ENCODE assay signal across 13 mouse cellular contexts in the genomic region with DNA sequence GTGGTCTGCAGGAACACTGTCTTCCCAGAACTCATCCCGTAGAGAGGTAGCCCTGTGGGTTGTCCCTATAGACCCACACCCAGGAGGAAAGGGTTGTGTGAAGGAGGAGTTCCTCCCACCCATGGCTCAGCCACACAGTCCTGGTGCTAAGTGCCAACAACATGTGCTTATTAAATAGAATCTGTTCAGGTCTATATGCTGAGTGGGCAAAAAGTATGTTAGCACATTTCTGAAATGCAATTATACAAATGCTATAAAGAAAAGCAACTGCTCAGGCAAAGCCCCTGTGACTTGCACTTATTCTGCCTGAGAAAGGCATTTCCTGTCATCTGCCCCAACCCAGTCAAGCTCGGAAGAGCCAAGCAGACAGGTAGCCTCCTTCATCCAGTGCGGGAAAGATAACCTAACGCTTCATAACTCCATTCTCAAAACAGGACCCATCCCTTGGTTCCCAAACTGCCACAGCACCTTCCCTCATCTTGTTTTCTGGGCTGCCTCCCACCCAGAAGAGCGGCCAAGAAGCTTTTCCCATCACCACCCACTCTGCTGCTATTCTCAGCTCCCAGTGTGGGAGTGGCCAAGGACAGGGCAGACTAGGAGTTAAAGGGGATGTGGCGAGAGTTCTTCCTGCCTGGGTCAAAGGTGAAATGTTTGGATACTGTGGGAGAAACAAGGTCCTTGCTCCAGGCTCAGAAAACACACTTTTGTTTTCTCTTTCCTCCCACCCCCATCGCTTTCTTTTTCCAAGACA. TPM values are rescaled to one million over a fixed set of nuclear protein-coding genes. Genes with fewer than 3 reads are reported as not detected.
DNase-seq lines count a peak whose midpoint lies in the region; ATAC-seq and TF ChIP-seq lines count a peak whose summit lies in the region.
"Had no signal": no experiment of that assay in that cellular context is flagged by ENCODE, and none has a peak within 500 bp of the region (broad histone marks: within the 10 kb centered on the region; RNA-seq: fewer than 3 reads in every experiment).

No protein-coding gene starts in this region.

- H3K27me3 ChIP-seq in forebrain, embryonic 12.5 days: no peaks in the 10 kb centered on the region
- no peaks in the 10 kb centered on the region for H3K27me3 ChIP-seq in forebrain, postnatal 0 days (ENCODE audit: insufficient read depth, low read length)
- H3K27me3 ChIP-seq: intestine, embryonic 15.5 days; stomach, embryonic 15.5 days had no signal

- no peak overlapping the region for H3K4me3 ChIP-seq in forebrain, embryonic 12.5 days (replicated peaks)
- H3K4me3 ChIP-seq in forebrain, postnatal 0 days (ENCODE audit: low read depth, low read length): no peak overlapping the region
- no peak overlapping the region for H3K4me3 ChIP-seq in bone marrow, adult 2 months (replicated peaks; ENCODE audit: control insufficient read depth, low read depth, low read length)
- H3K4me3 ChIP-seq: intestine, embryonic 15.5 days; stomach, embryonic 15.5 days had no signal

- H3K9ac ChIP-seq in forebrain, embryonic 12.5 days: no peak overlapping the region
- no peak overlapping the region for H3K9ac ChIP-seq in forebrain, postnatal 0 days
- H3K9ac ChIP-seq: intestine, embryonic 15.5 days; stomach, embryonic 15.5 days had no signal

- WGBS in forebrain, embryonic 12.5 days: 81% methylated on average over 7 of the region's 7 CpGs
- 78% methylated on average over 7 of the region's 7 CpGs for WGBS in forebrain, postnatal 0 days
- 85% methylated on average over 7 of the region's 7 CpGs for WGBS in bone marrow, adult 2 months

- H3K36me3 ChIP-seq in forebrain, embryonic 12.5 days (replicated peaks): peaks cover 75% of the 10 kb centered on the region
- H3K36me3 ChIP-seq in forebrain, postnatal 0 days (ENCODE audit: insufficient read depth): peaks cover 44% of the 10 kb centered on the region

- H3K4me1 ChIP-seq in forebrain, embryonic 12.5 days: no peaks in the 10 kb centered on the region
- H3K4me1 ChIP-seq in forebrain, postnatal 0 days (ENCODE audit: insufficient read depth): no peaks in the 10 kb centered on the region
- peaks cover 5% of the 10 kb centered on the region for H3K4me1 ChIP-seq in bone marrow, adult 2 months (ENCODE audit: control insufficient read depth, insufficient read depth, low read length)
- H3K4me1 ChIP-seq: intestine, embryonic 15.5 days; stomach, embryonic 15.5 days had no signal

- no peaks in the 10 kb centered on the region for H3K9me3 ChIP-seq in forebrain, embryonic 12.5 days
- H3K9me3 ChIP-seq in forebrain, postnatal 0 days (ENCODE audit: low read length): no peaks in the 10 kb centered on the region
- H3K9me3 ChIP-seq: intestine, embryonic 15.5 days; stomach, embryonic 15.5 days had no signal

- H3K4me2 ChIP-seq in forebrain, embryonic 12.5 days: no peak overlapping the region
- no peak overlapping the region for H3K4me2 ChIP-seq in forebrain, postnatal 0 days (ENCODE audit: low read depth)
- H3K4me2 ChIP-seq: intestine, embryonic 15.5 days; stomach, embryonic 15.5 days had no signal

- intact Hi-C loops in left cerebral cortex, postnatal 14 days (cut with DNase I): no loop called here
- intact Hi-C loops in gastrocnemius, postnatal 36 days (cut with DNase I): no loop called here

- no peak for TF ChIP-seq POLR2A in bone marrow, adult 2 months (IDR thresholded peaks at IDR 0.05; ENCODE audit: borderline replicate concordance, control insufficient read depth, low read depth, low read length)

- peak overlapping the region; percentile 2; the same call in 1 of the 2 replicates for H3K27ac ChIP-seq in forebrain, embryonic 12.5 days
- no peak overlapping the region for H3K27ac ChIP-seq in forebrain, postnatal 0 days (ENCODE audit: low read depth, low read length)
- H3K27ac ChIP-seq in bone marrow, adult 2 months (ENCODE audit: control insufficient read depth, insufficient read depth, low read depth, low read length, poor library complexity): peak overlapping the region; percentile 81
- H3K27ac ChIP-seq: intestine, embryonic 15.5 days had no signal

- DNase-seq in forebrain, postnatal 0 days: no peak
- DNase-seq in left cerebral cortex, postnatal 14 days (ENCODE audit: low spot score in 2 of 2): peak; percentile 51 to 55
- no peak for DNase-seq in left cerebral cortex, adult 8-10 months (ENCODE audit: low spot score in 2 of 2)
- peak; percentile 53 to 66 for DNase-seq in kidney, postnatal 4 days
- no peak for DNase-seq in testis, postnatal 10 days (ENCODE audit: low spot score)
- no peak for DNase-seq in gastrocnemius, postnatal 36 days
- DNase-seq: cerebellum, adult 18-20 months; lung, adult 18-20 months had no signal

- TF ChIP-seq CTCF in forebrain, postnatal 0 days (IDR thresholded peaks at IDR 0.05; ENCODE audit: low read depth): no peak
- TF ChIP-seq CTCF in bone marrow, adult 2 months (IDR thresholded peaks at IDR 0.05; ENCODE audit: control insufficient read depth, insufficient read depth, low read length): no peak

- no peak for ATAC-seq in forebrain, embryonic 12.5 days (ENCODE audit: low FRiP score)
- ATAC-seq in forebrain, postnatal 0 days: no peak
- ATAC-seq: forebrain, embryonic 16.5 days; intestine, embryonic 15.5 days had no signal

RNA-seq across cellular contexts. Expression of a gene that starts 17.1 kb away (rescaled TPM):
- 25.0 and 29.3 TPM in 2 replicates for polyA plus RNA-seq in forebrain, embryonic 12.5 days (2016; fragmentation: Nextera tagmentation; extraction: Ambion mirVana)
- 28.4 and 29.7 TPM in 2 replicates for total RNA-seq in forebrain, postnatal 0 days (2014; rRNA removed)
- 26.4 and 31.0 TPM in 2 replicates for polyA plus RNA-seq in forebrain, postnatal 0 days (2015; fragmentation: Nextera tagmentation; extraction: Ambion mirVana)
- 10 to 100 TPM; 18.7 to 20.5 TPM for total RNA-seq in left cerebral cortex, postnatal 14 days (2021)
- 10 to 100 TPM; 19.3 to 22.4 (median 20.9) TPM for total RNA-seq in left cerebral cortex, adult 8-10 months (2022)
- polyA plus RNA-seq in bone marrow, adult 2 months (2011; ENCODE audit: insufficient read depth, insufficient read length, low replicate concordance, missing spikeins): 10.9 and 20.1 TPM in 2 replicates
- total RNA-seq in gastrocnemius, postnatal 36 days (2021): 1 to 10 TPM; 4.5 to 5.0 TPM

RNA-seq across cellular contexts. Expression of a gene that starts 21.3 kb away (rescaled TPM):
- polyA plus RNA-seq in forebrain, embryonic 12.5 days (2016; fragmentation: Nextera tagmentation; extraction: Ambion mirVana): 18.3 and 19.1 TPM in 2 replicates
- total RNA-seq in forebrain, postnatal 0 days (2014; rRNA removed): 16.3 and 23.2 TPM in 2 replicates
- polyA plus RNA-seq in forebrain, postnatal 0 days (2015; fragmentation: Nextera tagmentation; extraction: Ambion mirVana): 14.7 and 17.9 TPM in 2 replicates
- total RNA-seq in left cerebral cortex, postnatal 14 days (2021): 10 to 100 TPM; 16.5 to 18.0 TPM
- 10 to 100 TPM in 2 of 4 experiments, 1 to 10 TPM in 2; 8.4 to 14.2 (median 10.1) TPM for total RNA-seq in left cerebral cortex, adult 8-10 months (2022)
- 2.4 and 4.2 TPM in 2 replicates for polyA plus RNA-seq in bone marrow, adult 2 months (2011; ENCODE audit: insufficient read depth, insufficient read length, low replicate concordance, missing spikeins)
- total RNA-seq in gastrocnemius, postnatal 36 days (2021): 10 to 100 TPM; 15.6 to 19.5 TPM

RNA-seq across cellular contexts. Expression of a gene that starts 24.1 kb away (rescaled TPM):
- 50.2 and 50.9 TPM in 2 replicates for polyA plus RNA-seq in forebrain, embryonic 12.5 days (2016; fragmentation: Nextera tagmentation; extraction: Ambion mirVana)
- 34.6 and 51.9 TPM in 2 replicates for total RNA-seq in forebrain, postnatal 0 days (2014; rRNA removed)
- 32.0 and 38.1 TPM in 2 replicates for polyA plus RNA-seq in forebrain, postnatal 0 days (2015; fragmentation: Nextera tagmentation; extraction: Ambion mirVana)
- total RNA-seq in left cerebral cortex, postnatal 14 days (2021): 10 to 100 TPM; 47.0 to 57.0 TPM
- total RNA-seq in left cerebral cortex, adult 8-10 months (2022): 10 to 100 TPM; 55.3 to 63.7 (median 60.5) TPM
- 69.5 and 75.3 TPM in 2 replicates for polyA plus RNA-seq in bone marrow, adult 2 months (2011; ENCODE audit: insufficient read depth, insufficient read length, low replicate concordance, missing spikeins)
- 10 to 100 TPM; 20.2 to 26.1 TPM for total RNA-seq in gastrocnemius, postnatal 36 days (2021)

RNA-seq across cellular contexts. Expression of a gene that starts 32.8 kb away (rescaled TPM):
- polyA plus RNA-seq in forebrain, embryonic 12.5 days (2016; fragmentation: Nextera tagmentation; extraction: Ambion mirVana): 1,147 and 1,607 TPM in 2 replicates
- total RNA-seq in forebrain, postnatal 0 days (2014; rRNA removed): not detected in 2 replicates
- not detected in 2 replicates for polyA plus RNA-seq in forebrain, postnatal 0 days (2015; fragmentation: Nextera tagmentation; extraction: Ambion mirVana)
- total RNA-seq in left cerebral cortex, postnatal 14 days (2021): not detected
- not detected for total RNA-seq in left cerebral cortex, adult 8-10 months (2022)
- polyA plus RNA-seq in bone marrow, adult 2 months (2011; ENCODE audit: insufficient read depth, insufficient read length, low replicate concordance, missing spikeins): 2.6 and 3.5 TPM in 2 replicates
- not detected for total RNA-seq in gastrocnemius, postnatal 36 days (2021)

RNA-seq across cellular contexts. Expression of a gene that starts 38.2 kb away (rescaled TPM):
- 61.4 and 62.7 TPM in 2 replicates for polyA plus RNA-seq in forebrain, embryonic 12.5 days (2016; fragmentation: Nextera tagmentation; extraction: Ambion mirVana)
- 15.2 and 34.0 TPM in 2 replicates for total RNA-seq in forebrain, postnatal 0 days (2014; rRNA removed)
- polyA plus RNA-seq in forebrain, postnatal 0 days (2015; fragmentation: Nextera tagmentation; extraction: Ambion mirVana): 50.4 and 58.0 TPM in 2 replicates
- total RNA-seq in left cerebral cortex, postnatal 14 days (2021): 10 to 100 TPM; 24.9 to 26.2 TPM
- 10 to 100 TPM; 20.8 to 22.5 (median 22.0) TPM for total RNA-seq in left cerebral cortex, adult 8-10 months (2022)
- polyA plus RNA-seq in bone marrow, adult 2 months (2011; ENCODE audit: insufficient read depth, insufficient read length, low replicate concordance, missing spikeins): 61.6 and 71.3 TPM in 2 replicates
- total RNA-seq in gastrocnemius, postnatal 36 days (2021): 10 to 100 TPM in 1 of 2 experiments, 1 to 10 TPM in 1; 9.8 to 10.7 TPM

Comparison
In these comparisons a context has a peak if more than half of its experiments do, and no peak if none do; other contexts are left out.
1. DNase-seq: peak in left cerebral cortex, postnatal 14 days (2 of 2) and kidney, postnatal 4 days (2 of 2); none in forebrain, postnatal 0 days (single experiment), left cerebral cortex, adult 8-10 months (0 of 2), testis, postnatal 10 days (single experiment) and gastrocnemius, postnatal 36 days (0 of 2).